Mouse (Mus musculus) MEL (cell line): ENCODE measurements at regions not wholly inside any gene's neighbourhood (a gene's known extent, or its start where the extent isn't known, plus 50 kb on each side); places are given as distances from the start of the nearest gene placed in this dataset.

Experiments used
- DNase-seq: peaks from one replicate; pipeline ENCODE4 v3.0.0; 2011; ENCODE audit warnings: low read depth, low spot score
- H3K27ac ChIP-seq: 2 replicates; pipeline ENCODE4 v1.5.1; 2012; ENCODE audit warnings: low read depth, mild to moderate bottlenecking, control low read depth, low read length, moderate library complexity; ENCODE audit not compliant: control insufficient read depth
- H3K27me3 ChIP-seq, 2 experiments: fragments of 150-350 bp in 1 of 2; sonication (generic) in 1 of 2; 2 replicates each; pipeline ENCODE4 v1.6.1; 2012; ENCODE audit warnings: low read length in 2 of 2, mild to moderate bottlenecking in 2 of 2, improper control_type of control experiment in 1 of 2, moderate library complexity in 1 of 2; ENCODE audit not compliant: insufficient read depth in 2 of 2, control insufficient read depth in 1 of 2
- H3K36me3 ChIP-seq, 2 experiments: 2 replicates each; pipeline ENCODE4 v1.6.1; 2012 to 2014; ENCODE audit warnings: low read length in 2 of 2, improper control_type of control experiment in 1 of 2, inconsistent platforms in 1 of 2, mild to moderate bottlenecking in 1 of 2; ENCODE audit not compliant: insufficient read depth in 2 of 2, control insufficient read depth in 1 of 2
- H3K4me1 ChIP-seq, 2 experiments: fragments of 150-350 bp in 1 of 2; sonication (generic) in 1 of 2; 2 replicates each; pipeline ENCODE4 v1.6.1; 2012; ENCODE audit warnings: low read length in 2 of 2, improper control_type of control experiment in 1 of 2, mild to moderate bottlenecking in 1 of 2; ENCODE audit not compliant: insufficient read depth in 2 of 2, control insufficient read depth in 1 of 2
- H3K4me3 ChIP-seq, 2 experiments: fragments of 150-350 bp in 1 of 2; sonication (generic) in 1 of 2; 2 replicates each; pipeline ENCODE4 v1.5.1; 2012; ENCODE audit warnings: low read depth in 2 of 2, low read length in 2 of 2, mild to moderate bottlenecking in 2 of 2, moderate library complexity in 2 of 2, control low read depth in 1 of 2, improper control_type of control experiment in 1 of 2; ENCODE audit not compliant: control insufficient read depth in 1 of 2, insufficient read depth in 1 of 2
- H3K79me2 ChIP-seq: 2 replicates; pipeline ENCODE4 v1.6.1; 2012; ENCODE audit warnings: mild to moderate bottlenecking, low read length, moderate library complexity; ENCODE audit not compliant: control insufficient read depth, poor library complexity, insufficient read depth
- H3K9ac ChIP-seq: 2 replicates; pipeline ENCODE4 v1.6.1; 2012; ENCODE audit warnings: low read depth, mild to moderate bottlenecking, control low read depth, low read length, moderate library complexity; ENCODE audit not compliant: control insufficient read depth, poor library complexity, severe bottlenecking
- H3K9me3 ChIP-seq: fragments of 150-350 bp; sonication (generic); replicated peaks from 2 replicates; pipeline ENCODE4 v1.6.1; 2012; ENCODE audit warnings: mild to moderate bottlenecking, low read length, improper control_type of control experiment, moderate library complexity; ENCODE audit not compliant: insufficient read depth
- CHD1 ChIP-seq: IDR thresholded peaks from 2 replicates; pipeline ENCODE4 v1.6.1; 2012; ENCODE audit warnings: low read depth, mild to moderate bottlenecking, inconsistent platforms, low read length, improper control_type of control experiment
- CTCF ChIP-seq, 3 experiments: IDR thresholded peaks in 2 of 3; conservative IDR thresholded peaks in 1 of 3; 2 replicates each; pipeline ENCODE4 v1.5.1; 2011 to 2012; ENCODE audit warnings: low read length in 3 of 3, low read depth in 2 of 3, mild to moderate bottlenecking in 2 of 3, improper control_type of control experiment in 1 of 3, inconsistent platforms in 1 of 3, mixed read lengths in 1 of 3, moderate library complexity in 1 of 3; ENCODE audit not compliant: control insufficient read depth in 1 of 3, insufficient read depth in 1 of 3, poor library complexity in 1 of 3, severe bottlenecking in 1 of 3
- EP300 ChIP-seq, 2 experiments: IDR thresholded peaks; 2 replicates each; pipeline ENCODE4 v1.6.1; 2011; ENCODE audit warnings: improper control_type of control experiment in 2 of 2, low read length in 2 of 2, low read depth in 1 of 2, mild to moderate bottlenecking in 1 of 2
- GABPA ChIP-seq: IDR thresholded peaks from 2 replicates; pipeline ENCODE4 v1.6.1; 2012; ENCODE audit warnings: low read depth, mild to moderate bottlenecking, inconsistent platforms, low read length, improper control_type of control experiment, moderate library complexity
- GATA1 ChIP-seq: IDR thresholded peaks from 2 replicates; pipeline ENCODE4 v1.6.1; 2011; ENCODE audit warnings: low read depth, low read length, improper control_type of control experiment
- HCFC1 ChIP-seq: IDR thresholded peaks from 2 replicates; pipeline ENCODE4 v1.6.1; 2012; ENCODE audit warnings: low read depth, mild to moderate bottlenecking, inconsistent platforms, low read length, improper control_type of control experiment, moderate library complexity
- MAZ ChIP-seq: IDR thresholded peaks from 2 replicates; pipeline ENCODE4 v1.6.1; 2012; ENCODE audit warnings: low read depth, mild to moderate bottlenecking, inconsistent platforms, low read length, improper control_type of control experiment
- MEF2A ChIP-seq: IDR thresholded peaks from 2 replicates; pipeline ENCODE4 v1.6.1; 2014; ENCODE audit warnings: low read depth, mild to moderate bottlenecking, inconsistent platforms, low read length, improper control_type of control experiment; ENCODE audit not compliant: poor library complexity, insufficient replicate concordance, severe bottlenecking; ENCODE audit errors: extremely low read depth
- MYC ChIP-seq: IDR thresholded peaks from 2 replicates; pipeline ENCODE4 v1.6.1; 2011; ENCODE audit warnings: low read depth, mild to moderate bottlenecking, low read length, improper control_type of control experiment, moderate library complexity
- NRF1 ChIP-seq: IDR thresholded peaks from 2 replicates; pipeline ENCODE4 v1.6.1; 2014; ENCODE audit warnings: low read depth, mild to moderate bottlenecking, inconsistent platforms, low read length, improper control_type of control experiment, moderate library complexity; ENCODE audit not compliant: poor library complexity, insufficient read depth, severe bottlenecking
- POLR2AphosphoS5 ChIP-seq: IDR thresholded peaks from 2 replicates; pipeline ENCODE4 v1.6.1; 2012; ENCODE audit warnings: low read depth, borderline replicate concordance, mild to moderate bottlenecking, inconsistent platforms, low read length, moderate library complexity, mixed read lengths
- RAD21 ChIP-seq: IDR thresholded peaks from 2 replicates; pipeline ENCODE4 v1.6.1; 2011; ENCODE audit warnings: mild to moderate bottlenecking, low read depth, low read length, improper control_type of control experiment
- RCOR1 ChIP-seq: IDR thresholded peaks from 2 replicates; pipeline ENCODE4 v1.6.1; 2012; ENCODE audit warnings: low read depth, mild to moderate bottlenecking, inconsistent platforms, low read length, improper control_type of control experiment
- TCF12 ChIP-seq: IDR thresholded peaks from 2 replicates; pipeline ENCODE4 v1.6.1; 2014; ENCODE audit warnings: low read depth, mild to moderate bottlenecking, inconsistent platforms, low read length, improper control_type of control experiment, moderate library complexity
- ZMIZ1 ChIP-seq: IDR thresholded peaks from 2 replicates; pipeline ENCODE4 v1.6.1; 2012; ENCODE audit warnings: low read depth, mild to moderate bottlenecking, inconsistent platforms, low read length, improper control_type of control experiment, moderate library complexity
- ZNF384 ChIP-seq: IDR thresholded peaks from 2 replicates; pipeline ENCODE4 v1.6.1; 2012; ENCODE audit warnings: low read depth, mild to moderate bottlenecking, inconsistent platforms, low read length, improper control_type of control experiment

DNA sequence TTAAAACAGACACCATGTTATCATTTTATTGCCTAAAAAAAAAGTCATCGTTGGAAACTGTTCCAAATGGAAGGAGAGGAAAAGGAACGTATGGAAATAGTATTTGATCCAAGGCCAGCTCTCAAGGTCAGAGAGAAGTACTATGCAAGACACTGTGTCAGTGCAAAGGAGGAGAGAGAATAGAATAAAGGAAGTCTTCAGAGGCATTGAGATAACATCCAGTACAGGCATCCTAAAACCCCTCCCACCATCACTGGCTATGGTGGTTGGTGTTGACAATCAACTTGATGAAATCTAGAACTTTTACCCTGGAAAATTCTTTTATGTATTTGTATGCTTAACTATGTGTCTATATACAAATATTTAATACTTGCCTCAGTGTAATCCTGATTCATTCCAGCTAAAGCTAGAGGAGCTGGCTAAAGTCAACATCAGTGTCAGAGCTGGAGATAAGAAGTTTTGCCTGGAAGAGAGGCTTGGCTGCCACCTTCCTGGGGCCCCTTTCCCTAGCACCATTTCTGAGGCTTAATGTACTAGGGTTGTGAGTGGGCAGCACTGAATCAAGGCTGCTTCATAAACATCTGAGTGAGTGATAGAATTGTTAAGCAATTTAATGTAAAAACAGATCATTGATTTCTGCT, 104.1 kb upstream of the Tmtc1 start:
- no peak for TF ChIP-seq EP300 (IDR thresholded peaks at IDR 0.05; ENCODE audit: low read depth in 1 of 2, low read length in 2 of 2)
- TF ChIP-seq GABPA = no peak
- TF ChIP-seq MEF2A = no peak
- no peak for TF ChIP-seq TCF12
- no peak for TF ChIP-seq RCOR1
- TF ChIP-seq MAZ = no peak
- TF ChIP-seq CTCF (IDR thresholded peaks at IDR 0.05 in 2 of 3, conservative IDR thresholded peaks at IDR 0.05 in 1 of 3; ENCODE audit: control insufficient read depth in 1 of 3, insufficient read depth in 1 of 3, low read depth in 2 of 3, low read length in 3 of 3, poor library complexity in 1 of 3, severe bottlenecking in 1 of 3) = no peak
- TF ChIP-seq ZNF384 = no peak
- Histone ChIP-seq H3K4me1 (no peaks in the 10 kb centered on the region), H3K27ac (no peak overlapping the region), H3K4me3 (no peak overlapping the region), H3K9me3 (no peaks in the 10 kb centered on the region), H3K36me3 (no peaks in the 10 kb centered on the region), H3K27me3 (no peaks in the 10 kb centered on the region), H3K9ac (no peak overlapping the region), H3K79me2 (no peaks in the 10 kb centered on the region)
- DNase-seq = no peak

DNA sequence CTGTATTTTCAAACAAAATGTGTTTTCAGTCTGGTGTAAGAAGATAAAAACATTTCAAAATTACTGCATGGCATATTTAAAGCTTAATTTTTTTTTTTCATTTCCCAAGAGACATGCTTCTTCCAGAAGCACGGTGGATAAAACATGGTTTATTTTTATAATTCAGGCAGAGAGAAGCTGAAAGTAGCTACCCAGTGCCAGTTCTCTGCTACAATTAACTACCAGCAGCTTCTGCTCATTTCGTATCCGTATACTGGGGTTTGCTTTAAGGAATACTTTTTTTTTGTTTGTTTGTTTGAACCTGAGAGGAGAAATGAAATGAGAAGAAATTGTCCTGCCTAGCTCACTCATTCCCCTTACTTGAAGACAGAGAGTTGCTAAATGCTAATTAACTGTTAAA, 98.9 kb upstream of the Tmtc1 start:
- Histone ChIP-seq H3K4me3 (no peak overlapping the region), H3K36me3 (no peaks in the 10 kb centered on the region), H3K27me3 (no peaks in the 10 kb centered on the region), H3K4me1 (no peaks in the 10 kb centered on the region), H3K79me2 (no peaks in the 10 kb centered on the region), H3K9ac (no peak overlapping the region), H3K27ac (no peak overlapping the region), H3K9me3 (no peaks in the 10 kb centered on the region)
- no peak for DNase-seq
- TF ChIP-seq ZMIZ1 = no peak
- TF ChIP-seq NRF1 = no peak
- TF ChIP-seq RAD21 = no peak
- TF ChIP-seq HCFC1 = no peak
- TF ChIP-seq POLR2AphosphoS5 = no peak
- TF ChIP-seq CHD1 = no peak
- no peak for TF ChIP-seq MAZ
- no peak for TF ChIP-seq MYC
- TF ChIP-seq GATA1 = no peak
